Mouse (Mus musculus) heart, postnatal 10 days (tissue): ENCODE data around the gene Robo4. TPM values are rescaled to one million over a fixed set of nuclear protein-coding genes. Genes with fewer than 3 reads are reported as not detected.

ENCODE experiments used
- DNase-seq, 2 experiments: peaks; one replicate each; pipeline ENCODE4 v3.0.0; 2021
- intact Hi-C: fragments of 180-260 bp; cut with DNase I; formaldehyde crosslinking; loops from one replicate; pipeline ENCODE4 v1.15.1; 2025
- total RNA-seq, 2 experiments: library from RNA; stranded (reverse); gene quantifications; 2 replicates each; pipeline ENCODE4 v1.2.3; 2021

The Robo4 gene
- total RNA-seq: 10 to 100 TPM; 40.9 to 50.6 TPM

DNA sequence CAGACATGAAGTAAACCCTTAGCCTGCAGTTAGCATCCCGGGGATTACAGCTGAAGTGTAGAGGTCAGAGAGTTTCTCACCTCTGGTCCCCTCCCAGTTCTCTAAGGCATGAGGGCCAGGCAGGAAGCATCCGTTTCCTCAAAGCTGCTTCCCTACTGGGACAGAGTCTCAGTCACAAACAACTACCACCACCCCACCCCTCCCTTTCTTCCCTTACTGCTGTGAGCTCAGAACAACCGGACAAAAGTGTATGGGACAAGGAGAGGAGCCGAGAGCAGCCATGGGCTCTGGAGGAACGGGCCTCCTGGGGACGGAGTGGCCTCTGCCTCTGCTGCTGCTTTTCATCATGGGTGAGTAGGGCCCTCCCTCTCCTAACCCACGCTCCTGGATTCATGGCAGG lies at the start of gene Robo4:
Robo4 (plus strand) TSS at position 96 of the 400 bp plus-strand sequence.
- intact Hi-C loops: loop anchor here (2.0 to 5.0 kb wide), 3 partner anchors 17 to 55 kb away; partner anchors contain the start of gene Ccdc15
- peak; percentile 36 to 44 for DNase-seq

DNA sequence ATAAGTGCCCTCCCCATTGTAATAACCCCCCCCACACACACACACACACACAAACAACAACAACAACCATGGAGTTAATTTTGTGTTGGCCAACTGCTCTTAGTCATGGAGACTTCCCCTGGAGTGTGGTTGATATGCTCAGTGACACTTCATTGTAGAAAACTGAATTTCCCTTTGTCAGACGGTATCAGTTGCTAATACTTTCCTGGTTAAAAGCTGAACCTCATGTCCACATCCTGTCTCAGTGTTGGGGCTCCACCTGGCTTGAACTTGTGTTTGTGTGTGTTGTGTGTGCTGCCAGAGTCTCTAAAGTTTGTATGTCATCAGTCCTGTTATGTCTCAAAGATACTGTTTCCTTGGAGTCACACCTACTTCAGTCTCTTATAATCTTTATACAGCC lies 47.2 kb upstream of the Robo4 start:
- intact Hi-C loops: no loop called here
- DNase-seq: no peak

DNA sequence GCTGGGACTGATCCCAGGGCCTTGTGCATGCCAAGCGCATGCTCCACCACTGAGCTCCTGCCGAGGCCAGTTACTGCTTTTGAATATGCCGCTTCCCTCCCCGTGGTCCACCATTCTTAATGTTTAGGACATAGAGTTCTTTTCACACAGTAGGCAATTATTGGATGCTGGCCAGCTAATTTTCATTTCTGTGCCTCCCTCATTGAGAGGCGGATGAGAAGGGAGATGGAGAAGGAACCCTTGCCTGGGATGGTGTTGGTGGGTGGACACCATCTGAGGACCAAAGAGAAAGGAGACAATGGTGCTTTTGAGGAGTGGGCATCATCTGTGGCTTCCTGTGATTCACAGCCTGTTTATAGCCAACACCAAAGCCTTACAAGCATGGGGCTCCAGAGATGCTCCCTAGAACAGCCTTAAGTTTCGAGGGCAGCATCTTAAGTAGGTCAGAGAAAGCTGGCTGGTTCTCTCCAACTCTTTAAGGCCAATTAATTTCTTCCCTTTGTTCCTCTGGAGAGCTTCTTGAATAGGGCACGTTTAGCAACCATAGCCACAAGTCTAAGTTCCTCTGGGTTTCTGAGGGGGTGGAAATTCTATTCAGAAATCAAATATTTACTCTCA lies 42.9 kb upstream of the Robo4 start:
- intact Hi-C loops: no loop called here
- no peak for DNase-seq

DNA sequence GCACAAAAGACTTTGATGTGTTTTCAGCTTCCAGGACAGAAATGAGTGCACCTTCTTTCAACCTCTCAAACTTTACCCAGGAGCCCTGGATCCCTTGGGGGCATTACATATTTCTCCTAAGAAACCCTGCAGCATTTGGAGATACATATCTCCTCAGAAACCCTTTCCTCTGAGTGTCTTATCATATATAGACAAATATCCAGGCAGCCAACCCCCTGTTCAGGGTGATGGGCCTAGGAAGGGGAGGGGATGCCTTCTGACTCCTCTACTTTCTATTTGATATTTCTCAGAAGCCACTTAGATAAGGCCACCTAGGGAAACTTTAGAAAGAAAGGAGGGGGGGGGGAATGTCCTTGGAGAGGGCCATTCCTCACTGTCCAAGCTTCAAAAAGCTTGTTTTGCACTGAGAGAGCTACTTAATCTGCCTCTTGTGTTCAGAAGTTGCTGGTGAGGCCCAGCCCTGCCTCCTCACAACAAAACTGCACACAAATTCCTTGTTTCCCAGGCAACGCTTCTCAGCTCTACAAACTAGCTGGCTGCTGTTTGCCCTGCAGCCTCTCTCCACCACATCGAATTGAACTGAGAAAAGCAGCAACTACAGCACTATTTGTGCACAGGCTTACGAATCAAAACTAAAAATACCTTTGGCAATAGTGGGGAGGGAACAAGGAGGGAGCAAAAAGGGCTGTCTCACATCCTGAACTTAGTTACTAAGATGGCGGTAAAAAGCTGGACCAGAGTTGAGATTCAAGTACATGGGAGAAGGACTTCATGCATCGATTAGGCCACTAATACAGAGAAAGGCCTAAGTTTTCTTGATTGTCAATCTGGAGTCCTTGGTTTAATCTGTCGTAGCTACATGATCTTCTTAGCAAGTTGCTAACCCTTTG lies 42.1 kb upstream of the Robo4 start:
- intact Hi-C loops: no loop called here
- DNase-seq: peak in 1 of 2 experiments; percentile 14

DNA sequence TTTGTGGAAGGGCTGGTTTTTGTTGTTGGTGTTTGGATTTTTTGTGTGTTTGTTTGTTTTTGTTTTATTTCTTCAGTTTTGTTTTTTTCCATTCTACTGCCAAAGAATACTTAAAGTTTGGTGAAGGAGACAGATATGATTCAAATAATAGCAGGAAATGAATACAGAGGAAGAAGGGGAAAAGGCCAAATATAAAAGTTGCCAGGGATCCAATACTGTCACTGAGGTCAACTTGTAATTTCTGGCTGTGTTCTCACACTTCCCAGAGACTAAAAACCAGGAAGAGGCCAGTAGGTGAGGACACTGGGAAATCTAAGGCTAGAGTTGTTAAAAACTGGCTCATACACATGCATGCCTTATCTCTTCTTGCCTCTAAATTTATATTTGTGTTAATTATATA lies 39.6 kb upstream of the Robo4 start:
- intact Hi-C loops: no loop called here
- no peak for DNase-seq

DNA sequence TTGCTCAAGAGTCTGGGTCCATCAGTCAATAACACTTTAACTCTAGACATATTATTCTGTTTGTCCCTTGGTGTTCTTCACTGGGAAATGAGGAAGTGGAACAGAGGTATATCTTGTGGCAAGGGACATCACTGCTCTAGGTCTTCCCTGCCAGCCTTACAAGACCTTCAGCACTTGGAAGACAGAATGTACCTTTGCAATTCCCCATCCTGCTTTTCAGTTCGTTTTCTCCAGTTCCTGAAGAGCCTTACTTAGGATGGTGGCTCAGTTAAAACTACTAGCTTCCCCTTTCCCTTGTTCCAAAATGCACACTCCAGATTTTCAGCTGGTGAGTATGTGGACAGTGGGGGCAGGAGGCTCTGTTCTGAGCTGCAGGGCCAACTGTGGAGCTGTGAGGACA lies 38.8 kb upstream of the Robo4 start:
- no peak for DNase-seq
- intact Hi-C loops: no loop called here

DNA sequence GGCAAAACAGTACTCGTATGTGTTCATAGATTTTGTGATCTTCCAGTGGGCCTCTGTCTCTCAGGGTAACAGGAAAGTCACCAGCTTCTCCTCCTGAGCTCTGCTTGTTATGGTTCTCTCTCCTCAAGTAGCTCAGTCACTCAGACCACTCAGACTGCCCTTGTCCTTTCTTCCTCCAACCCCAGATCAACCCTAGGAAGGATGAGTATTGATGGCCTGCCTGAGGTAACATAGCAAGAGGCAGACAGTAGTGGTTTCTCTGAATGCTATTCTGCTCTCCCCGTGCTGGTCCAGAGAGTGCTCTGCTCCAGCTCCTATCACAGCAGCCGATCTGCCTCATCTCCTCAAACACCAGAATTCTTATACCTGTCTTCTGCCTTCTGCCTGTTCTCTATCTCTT lies 38.1 kb upstream of the Robo4 start:
- intact Hi-C loops: no loop called here
- DNase-seq: no peak

DNA sequence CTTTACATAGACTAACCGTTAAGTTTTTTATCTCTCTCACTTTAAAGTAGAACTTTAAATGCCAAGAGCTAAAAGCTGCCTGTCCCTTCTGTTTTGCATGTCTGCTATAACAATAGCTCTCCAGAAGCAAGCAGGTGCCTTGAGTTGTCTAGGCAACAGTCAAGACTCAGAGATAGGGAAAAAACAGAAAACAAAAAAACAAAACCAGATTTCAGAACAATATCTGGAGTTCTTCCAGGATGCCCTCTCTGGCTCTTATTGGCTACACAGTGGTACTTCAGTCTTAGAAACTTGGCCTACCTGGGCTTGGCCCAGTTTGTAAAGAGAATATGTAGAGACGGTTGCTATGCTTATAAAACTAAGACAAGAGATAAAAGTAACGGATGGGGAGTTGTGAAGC lies 37.3 kb upstream of the Robo4 start:
- intact Hi-C loops: loop anchor here (2.0 kb wide), 1 partner anchor 38 kb away; no protein-coding TSS in a partner anchor
- no peak for DNase-seq

DNA sequence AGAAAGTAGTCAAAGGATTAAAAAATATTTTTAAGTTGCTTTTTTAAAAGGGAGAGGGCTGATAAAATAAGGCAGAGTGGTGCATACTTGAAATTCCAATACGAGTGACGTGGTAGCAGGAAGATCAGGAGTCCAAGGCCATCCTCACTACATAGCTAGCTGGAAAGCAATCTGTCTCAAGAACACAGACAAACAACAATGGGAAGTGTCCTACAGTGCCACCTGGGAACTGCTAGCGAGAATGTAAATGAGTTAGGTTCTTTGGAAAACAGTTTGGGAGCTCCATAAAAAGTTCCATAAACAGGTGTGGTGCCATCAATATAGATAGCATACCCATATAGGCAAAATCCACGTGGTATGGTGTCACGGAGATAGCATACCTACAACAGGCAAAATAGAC lies 36.0 kb upstream of the Robo4 start:
- DNase-seq: no peak
- intact Hi-C loops: loop anchor here (2.0 kb wide), 1 partner anchor 37 kb away; no protein-coding TSS in a partner anchor

DNA sequence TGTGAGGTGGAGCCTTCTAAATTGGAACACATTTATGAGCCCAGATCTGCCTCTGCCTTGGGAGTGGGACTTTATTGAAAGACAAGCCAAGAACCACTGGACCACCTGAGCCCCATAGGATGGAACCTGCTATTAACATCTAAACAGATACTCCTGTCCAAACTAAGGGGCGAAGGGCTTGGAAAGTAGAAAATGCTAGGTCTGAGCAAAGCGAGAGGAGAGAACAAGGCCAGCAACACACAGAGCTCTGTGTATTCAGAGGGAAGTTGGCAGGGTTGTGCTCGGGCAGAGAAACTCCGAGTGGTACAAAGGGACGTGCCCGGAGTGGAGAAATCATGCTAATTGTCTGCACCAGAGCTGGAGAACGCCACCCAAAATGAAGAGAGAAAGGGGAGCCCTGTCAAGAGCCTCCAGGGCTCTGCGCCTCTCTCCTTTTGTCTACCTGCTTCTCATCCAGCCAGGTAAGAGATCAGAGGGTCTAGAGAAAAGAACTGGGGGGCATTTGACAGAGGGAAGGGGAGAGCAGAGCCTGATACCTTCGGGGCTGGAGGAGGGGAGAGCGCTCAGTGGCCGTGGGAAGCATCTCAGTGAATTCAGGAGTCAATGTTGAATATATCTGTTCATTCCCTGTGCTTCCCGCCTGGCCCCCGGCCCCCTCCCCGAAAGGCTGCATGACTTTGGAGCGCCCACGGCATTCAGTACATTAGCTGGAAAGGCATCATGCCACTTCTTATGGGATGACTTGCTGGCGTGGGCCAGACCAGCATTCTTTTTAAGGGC lies 34.2 kb upstream of the Robo4 start, which contains the start of gene Hepacam:
Hepacam (plus strand) TSS at position 51 of the 780 bp plus-strand sequence.
- intact Hi-C loops: no loop called here
- no peak for DNase-seq

DNA sequence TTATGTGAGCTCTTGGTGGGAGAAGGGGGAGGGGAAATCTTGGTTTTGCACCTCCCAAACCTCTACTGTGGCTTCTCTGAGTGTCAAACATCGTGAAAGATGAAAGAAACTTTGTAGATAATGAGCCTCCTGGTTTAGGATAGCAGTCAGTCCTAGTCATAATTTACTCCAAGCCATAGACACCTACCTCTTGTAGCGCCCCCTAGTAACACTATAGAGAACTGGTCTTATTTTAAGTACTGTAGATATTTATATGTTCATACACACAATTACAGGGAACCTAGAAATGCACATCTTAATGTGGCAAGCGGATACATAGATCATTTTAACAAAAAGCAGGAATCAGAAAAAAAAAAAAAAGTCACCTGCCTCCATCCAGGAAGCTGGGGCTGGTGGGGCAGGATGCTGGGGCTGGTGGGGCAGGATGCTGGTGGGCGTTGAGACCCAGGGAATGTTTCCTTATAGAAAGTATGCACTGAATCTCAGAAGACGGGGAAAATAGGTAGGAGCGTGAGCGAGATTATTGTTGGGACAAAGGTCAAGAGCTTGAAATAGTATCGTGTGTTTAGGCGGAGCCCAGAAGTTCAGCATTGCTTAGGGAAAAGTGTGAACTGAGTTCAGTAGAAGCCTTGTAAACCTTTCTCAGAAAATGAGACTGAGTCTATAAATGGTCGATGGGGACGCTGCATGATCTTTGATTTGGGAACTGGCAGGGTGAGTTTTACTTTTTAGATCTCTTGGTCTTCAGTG lies 33.4 kb upstream of the Robo4 start:
- intact Hi-C loops: no loop called here
- peak in 1 of 2 experiments; percentile 5 for DNase-seq

DNA sequence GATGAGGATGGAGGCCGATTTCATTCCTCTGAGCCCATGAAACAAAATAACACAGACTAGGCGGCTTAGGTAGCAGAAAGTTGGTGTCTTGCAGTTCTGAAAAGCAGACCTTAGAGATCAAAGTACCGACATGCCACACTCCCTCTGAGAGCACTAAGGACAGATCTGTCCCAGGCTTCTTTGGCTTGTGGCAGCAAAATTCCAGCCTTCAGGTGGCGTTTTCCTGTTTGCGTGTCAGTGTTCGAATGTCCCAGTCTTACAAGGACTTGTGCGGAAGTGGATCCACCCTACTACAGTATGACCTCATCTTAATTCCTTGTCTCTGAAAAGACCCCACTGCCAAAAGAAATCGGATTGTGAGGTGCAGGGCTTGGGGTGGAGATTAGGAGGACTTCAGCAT lies 32.8 kb upstream of the Robo4 start:
- DNase-seq: peak; percentile 43 to 47
- intact Hi-C loops: no loop called here

DNA sequence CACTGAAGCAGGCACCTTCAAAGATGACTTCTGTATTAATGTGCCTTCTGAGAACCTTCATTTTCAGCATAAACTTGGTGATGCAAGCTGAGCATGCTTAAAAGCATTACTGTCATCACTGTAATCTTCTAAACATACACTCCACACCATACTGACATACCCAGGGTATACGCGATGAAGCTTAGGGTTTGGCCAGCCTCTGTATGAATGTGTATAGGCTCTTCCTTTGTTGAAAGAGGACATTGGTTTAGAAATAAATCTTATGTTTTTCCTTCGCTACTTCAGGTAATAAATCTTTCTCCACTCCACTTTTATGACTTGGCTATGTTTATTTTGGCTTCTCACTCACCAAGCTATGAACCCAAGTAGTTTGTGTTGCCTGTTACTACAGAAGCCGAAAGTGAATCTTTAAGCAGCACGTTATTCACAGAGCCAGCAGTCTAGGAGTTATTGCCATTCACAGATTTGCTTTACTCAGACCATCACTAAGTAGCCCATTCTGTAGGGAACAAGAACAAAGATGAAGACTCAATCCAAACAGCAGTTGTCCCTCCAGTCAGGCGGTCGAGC lies 30.4 kb upstream of the Robo4 start:
- intact Hi-C loops: no loop called here
- no peak for DNase-seq

DNA sequence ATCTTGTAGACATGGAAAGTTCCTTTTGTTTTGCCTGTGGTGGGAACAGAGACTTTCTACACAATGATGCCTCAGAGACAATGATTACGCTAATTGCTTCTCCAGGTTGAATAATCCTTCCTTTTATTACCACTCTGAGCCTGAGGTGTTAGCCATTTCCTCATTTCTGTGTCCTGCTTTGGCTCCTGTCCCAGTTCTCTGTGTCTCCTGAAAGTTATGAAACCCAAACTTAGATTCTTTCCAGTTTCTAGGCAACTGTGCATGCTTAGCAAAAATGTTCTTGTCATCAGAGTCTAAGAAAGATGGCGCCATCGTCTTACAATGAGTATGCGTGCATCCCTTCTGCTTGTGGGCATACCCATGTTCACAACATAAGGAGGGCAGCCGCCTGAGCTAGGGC lies 26.0 kb upstream of the Robo4 start:
- no peak for DNase-seq
- intact Hi-C loops: no loop called here

DNA sequence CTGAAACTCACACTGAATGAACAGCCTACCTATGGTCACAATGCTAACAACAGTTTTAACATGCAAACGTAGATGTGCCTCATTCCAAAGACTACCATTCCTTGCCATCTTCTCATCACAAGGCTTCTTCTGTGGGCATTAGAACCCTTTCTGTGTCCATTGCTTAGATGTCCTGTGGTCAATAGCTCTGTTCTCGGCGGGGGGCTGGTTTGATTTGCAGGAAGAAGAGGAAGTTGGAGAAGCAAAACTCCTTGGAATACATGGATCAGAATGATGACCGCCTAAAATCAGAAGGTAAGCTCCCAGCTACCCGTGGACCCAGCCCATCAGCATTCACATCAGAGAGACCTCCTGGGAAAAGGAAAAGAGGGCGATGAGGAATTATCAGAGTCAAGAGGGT lies 18.5 kb upstream of the Robo4 start:
- no peak for DNase-seq
- intact Hi-C loops: no loop called here

DNA sequence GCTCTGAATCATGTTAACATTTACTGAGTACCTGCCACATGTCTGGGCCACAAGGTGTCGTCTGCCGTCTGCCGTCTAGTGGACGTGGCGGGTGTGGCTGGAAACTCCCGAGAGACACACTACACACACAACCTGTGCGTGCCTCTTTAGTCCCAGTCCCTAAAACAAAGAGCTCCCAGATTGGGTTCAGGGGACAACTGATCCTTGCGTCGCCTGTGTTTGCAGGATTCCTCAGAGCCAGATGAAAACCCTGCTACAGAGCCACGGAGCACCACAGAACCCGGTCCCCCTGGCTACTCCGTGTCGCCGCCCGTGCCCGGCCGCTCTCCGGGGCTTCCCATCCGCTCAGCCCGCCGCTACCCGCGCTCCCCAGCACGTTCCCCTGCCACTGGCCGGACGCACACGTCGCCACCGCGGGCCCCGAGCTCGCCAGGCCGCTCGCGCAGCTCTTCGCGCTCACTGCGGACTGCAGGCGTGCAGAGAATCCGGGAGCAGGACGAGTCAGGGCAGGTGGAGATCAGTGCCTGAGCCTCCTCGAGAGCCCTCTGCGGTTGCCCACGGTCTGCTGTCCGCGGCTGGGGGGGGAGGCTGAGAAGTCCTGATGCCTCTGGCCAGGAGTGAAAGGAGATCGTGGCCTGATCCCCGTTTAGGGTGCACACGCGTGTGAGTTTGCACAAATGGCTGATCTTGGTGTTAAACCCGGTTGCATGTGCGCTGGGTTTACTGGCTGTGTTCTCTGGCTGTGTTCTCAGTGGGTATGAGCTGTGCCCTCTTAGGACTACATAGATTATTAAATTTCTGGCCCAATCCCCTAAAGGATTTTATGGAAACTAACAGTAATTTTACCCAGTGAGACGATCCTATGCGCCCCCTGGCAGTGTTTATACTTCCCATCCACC lies 17.2 kb upstream of the Robo4 start:
- intact Hi-C loops: loop anchor here (2.0 kb wide), 1 partner anchor 18 kb away; no protein-coding TSS in a partner anchor
- DNase-seq: peak; percentile 41 to 53

DNA sequence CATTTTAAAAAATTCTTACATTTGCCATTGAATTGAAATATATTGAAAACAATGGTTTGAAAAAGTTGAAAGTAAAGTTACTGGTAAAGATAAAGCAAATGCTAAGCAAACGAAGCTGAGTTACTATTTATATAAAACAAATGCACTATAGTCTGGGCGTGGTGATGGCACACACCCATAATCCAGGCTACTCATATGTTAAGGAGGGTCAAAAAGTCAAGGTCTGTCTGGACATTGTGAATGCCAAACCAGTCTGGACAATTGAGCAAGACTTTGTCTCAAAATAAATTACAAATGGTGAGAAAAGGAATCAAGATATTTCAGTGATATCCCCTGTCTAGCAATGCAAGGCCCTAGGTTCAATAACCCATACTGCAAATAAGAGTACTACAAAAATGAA lies 10.8 kb upstream of the Robo4 start:
- intact Hi-C loops: no loop called here
- DNase-seq: no peak

DNA sequence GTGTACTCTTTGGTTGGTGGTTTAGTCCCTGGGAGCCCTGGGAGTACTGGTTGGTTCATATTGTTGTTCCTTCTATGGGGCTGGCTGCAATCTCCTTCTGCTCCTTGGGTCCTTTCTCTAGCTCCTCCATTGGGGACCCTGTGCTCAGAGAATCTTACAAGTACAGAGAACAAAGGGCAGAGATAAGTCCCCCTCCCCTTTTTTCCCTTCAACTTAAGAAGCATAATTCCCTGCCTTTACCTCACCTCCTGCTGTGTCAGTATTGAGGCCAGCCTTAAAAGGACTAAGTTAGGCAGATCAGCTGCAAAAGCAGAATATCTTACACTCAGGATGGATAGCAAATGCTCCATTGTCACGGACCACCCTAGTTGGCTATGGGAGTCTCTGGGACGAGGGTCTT lies 9.6 kb upstream of the Robo4 start:
- no peak for DNase-seq
- intact Hi-C loops: no loop called here

DNA sequence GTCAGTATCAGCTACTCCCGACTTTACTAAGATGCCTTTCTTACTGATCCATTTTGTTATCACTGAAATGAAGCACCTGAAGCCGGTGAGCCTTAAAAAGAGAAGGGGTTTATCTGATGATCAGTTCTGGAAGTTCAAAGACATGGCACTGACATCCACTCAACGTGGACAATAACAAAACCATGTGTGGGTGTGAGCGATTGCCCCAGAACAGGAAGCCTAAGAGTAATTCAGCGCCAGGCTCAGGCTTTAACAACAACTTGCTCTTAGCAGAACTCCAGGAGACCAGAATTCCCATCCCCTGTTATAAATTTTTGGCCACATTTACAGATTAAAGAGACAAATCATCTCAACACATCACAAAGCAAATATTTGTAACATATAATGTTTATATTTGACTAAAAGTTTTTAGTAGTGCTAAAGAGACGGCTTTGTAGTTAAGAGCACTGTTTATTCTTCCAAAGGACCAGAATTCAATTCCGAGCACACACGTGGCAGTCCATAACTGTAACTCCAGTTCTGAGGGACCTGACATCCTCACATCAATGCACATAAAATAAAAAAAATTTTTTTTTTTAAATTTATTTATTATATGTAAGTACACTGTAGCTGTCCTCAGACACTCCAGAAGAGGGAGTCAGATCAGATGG lies 8.1 kb upstream of the Robo4 start:
- intact Hi-C loops: no loop called here
- DNase-seq: no peak
